Mouse (Mus musculus): ENCODE measurements around the gene Gdf7. TPM values are rescaled to one million over a fixed set of nuclear protein-coding genes. Genes with fewer than 3 reads are reported as not detected.
A peak's percentile ranks its signal among the peaks of the same experiment; 100 is the strongest.

Gdf7 gene
- not detected in 2 replicates for polyA plus RNA-seq (2015; fragmentation: Nextera tagmentation; extraction: Ambion mirVana)

GRCm38 (mm10) chr12:8301841-8302431 is at the start of gene Gdf7:
Gene Gdf7, minus strand, starts transcription at chr12:8301954.
- WGBS, result 3% methylated on average over 32 of the region's 53 CpGs
- Histone ChIP-seq H3K36me3 (ENCODE audit: insufficient read depth, low read length) (no peaks in the 10 kb centered on the region), H3K4me1 (ENCODE audit: insufficient read depth, low read depth, low read length) (peaks cover 3% of the 10 kb centered on the region; the same call in 1 of the 2 replicates), H3K4me2 (replicated peaks; ENCODE audit: low read depth, low read length) (peak within 1 kb of the TSS; percentile 65), H3K27me3 (replicated peaks; ENCODE audit: insufficient read depth, low read length) (peaks cover 79% of the 10 kb centered on the region), H3K9ac (replicated peaks; ENCODE audit: low read depth) (no peak within 1 kb of the TSS), H3K4me3 (ENCODE audit: low read depth, low read length) (peak within 1 kb of the TSS; percentile 44), H3K9me3 (ENCODE audit: low read length) (no peaks in the 10 kb centered on the region), H3K27ac (ENCODE audit: low read length) (no peak within 1 kb of the TSS)
- ATAC-seq (peak; percentile 27), DNase-seq (ENCODE audit: low spot score) (no peak)
- TF ChIP-seq CTCF (IDR thresholded peaks at IDR 0.05) (peak; percentile 40), EP300 (IDR thresholded peaks at IDR 0.05) (no peak)

- Histone ChIP-seq H3K27me3 (replicated peaks; ENCODE audit: insufficient read depth, low read length) (no peaks in the 10 kb centered on the region), H3K36me3 (ENCODE audit: insufficient read depth, low read length) (no peaks in the 10 kb centered on the region), H3K4me1 (ENCODE audit: insufficient read depth, low read depth, low read length) (peaks cover 9% of the 10 kb centered on the region; the same call in 1 of the 2 replicates), H3K4me3 (ENCODE audit: low read depth, low read length) (no peak overlapping the region), H3K27ac (ENCODE audit: low read length) (peak overlapping the region; percentile 80), H3K9me3 (ENCODE audit: low read length) (no peaks in the 10 kb centered on the region), H3K4me2 (replicated peaks; ENCODE audit: low read depth, low read length) (no peak overlapping the region), H3K9ac (replicated peaks; ENCODE audit: low read depth) (no peak overlapping the region)
- TF ChIP-seq CTCF (IDR thresholded peaks at IDR 0.05), result no peak; the same call in 1 of the 2 replicates
- TF ChIP-seq EP300 (IDR thresholded peaks at IDR 0.05), result peak; percentile 90
- DNase-seq (ENCODE audit: low spot score) (peak; percentile 92), ATAC-seq (peak; percentile 80)
- 22% methylated on average over 4 of the region's 4 CpGs for WGBS
Measured at GRCm38 (mm10) chr12:8351025-8351903, 49.5 kb upstream of the Gdf7 start.

- ATAC-seq, result peak; percentile 61
- TF ChIP-seq EP300 (IDR thresholded peaks at IDR 0.05), result peak; percentile 44
- TF ChIP-seq CTCF (IDR thresholded peaks at IDR 0.05), result no peak
- Histone ChIP-seq H3K27ac (ENCODE audit: low read length) (peak overlapping the region; percentile 77), H3K36me3 (ENCODE audit: insufficient read depth, low read length) (no peaks in the 10 kb centered on the region), H3K27me3 (replicated peaks; ENCODE audit: insufficient read depth, low read length) (no peaks in the 10 kb centered on the region), H3K9ac (replicated peaks; ENCODE audit: low read depth) (no peak overlapping the region), H3K9me3 (ENCODE audit: low read length) (no peaks in the 10 kb centered on the region), H3K4me3 (ENCODE audit: low read depth, low read length) (no peak overlapping the region), H3K4me1 (ENCODE audit: insufficient read depth, low read depth, low read length) (peaks cover 15% of the 10 kb centered on the region; the same call in 1 of the 2 replicates), H3K4me2 (replicated peaks; ENCODE audit: low read depth, low read length) (no peak overlapping the region)
- 41% methylated on average over 9 of the region's 9 CpGs for WGBS
- peak; percentile 87 for DNase-seq (ENCODE audit: low spot score)
Measured at GRCm38 (mm10) chr12:8348733-8349513, 47.2 kb upstream of the Gdf7 start.

GRCm38 (mm10) chr12:8347746-8348462 is 46.1 kb upstream of the Gdf7 start:
- Histone ChIP-seq H3K9me3 (ENCODE audit: low read length) (no peaks in the 10 kb centered on the region), H3K4me1 (ENCODE audit: insufficient read depth, low read depth, low read length) (peaks cover 15% of the 10 kb centered on the region; the same call in 1 of the 2 replicates), H3K27ac (ENCODE audit: low read length) (peak overlapping the region; percentile 77), H3K27me3 (replicated peaks; ENCODE audit: insufficient read depth, low read length) (no peaks in the 10 kb centered on the region), H3K4me3 (ENCODE audit: low read depth, low read length) (no peak overlapping the region), H3K36me3 (ENCODE audit: insufficient read depth, low read length) (no peaks in the 10 kb centered on the region), H3K9ac (replicated peaks; ENCODE audit: low read depth) (no peak overlapping the region), H3K4me2 (replicated peaks; ENCODE audit: low read depth, low read length) (no peak overlapping the region)
- WGBS, result 69% methylated on average over 8 of the region's 8 CpGs
- TF ChIP-seq EP300 (IDR thresholded peaks at IDR 0.05), result no peak
- no peak for TF ChIP-seq CTCF (IDR thresholded peaks at IDR 0.05)
- DNase-seq (ENCODE audit: low spot score), result no peak
- no peak for ATAC-seq

GRCm38 (mm10) chr12:8345539-8345938 is 43.8 kb upstream of the Gdf7 start:
- no peaks in the 10 kb centered on the region for H3K27me3 ChIP-seq (replicated peaks; ENCODE audit: insufficient read depth, low read length)
- H3K9me3 ChIP-seq (ENCODE audit: low read length), result no peaks in the 10 kb centered on the region
- peaks cover 6% of the 10 kb centered on the region; the same call in 1 of the 2 replicates for H3K36me3 ChIP-seq (ENCODE audit: insufficient read depth, low read length)
- TF ChIP-seq CTCF (IDR thresholded peaks at IDR 0.05), result no peak
- no peak for DNase-seq (ENCODE audit: low spot score)
- no peak for ATAC-seq
- 89% methylated on average over 5 of the region's 5 CpGs for WGBS
- H3K27ac ChIP-seq (ENCODE audit: low read length), result peak overlapping the region; percentile 85
- H3K4me1 ChIP-seq (ENCODE audit: insufficient read depth, low read depth, low read length), result peaks cover 15% of the 10 kb centered on the region; the same call in 1 of the 2 replicates
- H3K4me3 ChIP-seq (ENCODE audit: low read depth, low read length), result no peak overlapping the region
- no peak overlapping the region for H3K4me2 ChIP-seq (replicated peaks; ENCODE audit: low read depth, low read length)
- no peak overlapping the region for H3K9ac ChIP-seq (replicated peaks; ENCODE audit: low read depth)

Data from lung, postnatal 0 days (tissue).